Mouse (Mus musculus) natural killer cell, adult 2 months (primary cell): ENCODE results near the gene Zfp59.
"Not testable (repeated sequence)": the region's sequence is repeated elsewhere in the genome, so short reads cannot be mapped to it uniquely, and the experiment has no call there.

ENCODE experiments used
- DNase-seq, 2 experiments: peaks; one replicate each; pipeline ENCODE4 v3.0.0; 2022; ENCODE audit warnings: low spot score in 2 of 2

Zfp59 gene

DNA sequence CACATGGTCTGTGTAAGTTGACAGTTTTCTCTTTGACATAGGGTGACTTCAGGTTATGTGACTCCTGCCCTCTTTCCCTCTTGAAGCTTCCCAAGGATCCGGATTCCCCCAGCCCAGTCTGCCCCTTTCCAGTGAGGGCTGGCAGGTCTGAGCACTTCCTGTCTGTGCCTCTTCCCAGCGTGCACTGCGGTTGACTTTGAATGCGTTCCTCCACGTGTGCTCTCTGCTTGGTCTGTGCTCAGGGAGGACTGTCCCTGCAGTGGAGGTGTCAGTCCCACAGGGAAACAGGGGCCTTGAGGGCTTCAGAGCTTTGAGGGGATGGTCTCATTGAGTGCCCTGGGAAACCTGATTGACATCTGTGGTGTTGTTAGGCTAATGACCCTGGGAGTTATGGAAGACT is 24.2 kb downstream of the Zfp59 start:
- DNase-seq, result not testable (repeated sequence)

DNA sequence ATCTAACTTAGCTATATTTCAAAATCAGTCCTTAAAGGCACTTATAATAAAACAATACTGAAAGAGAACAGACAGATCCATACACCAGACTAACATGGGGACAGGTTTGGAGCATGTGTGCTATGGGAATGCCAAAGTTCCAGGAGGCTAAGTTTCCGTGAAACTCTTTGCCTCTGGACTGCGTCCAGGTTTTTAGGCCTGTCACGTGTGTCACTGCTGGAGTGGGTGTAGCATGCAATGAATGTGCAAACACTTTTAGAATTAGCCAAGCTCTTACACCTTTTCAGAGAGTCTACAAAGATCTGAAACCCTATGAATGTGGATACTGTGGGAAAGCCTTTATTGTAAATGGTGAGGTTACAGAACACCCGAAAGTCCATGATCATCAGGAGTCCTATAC is 43.3 kb downstream of the Zfp59 start:
- DNase-seq, result no peak

GRCm38 (mm10) chr7:27900601-27901000 is 62.2 kb downstream of the Zfp59 start:
- DNase-seq, result no peak

DNA sequence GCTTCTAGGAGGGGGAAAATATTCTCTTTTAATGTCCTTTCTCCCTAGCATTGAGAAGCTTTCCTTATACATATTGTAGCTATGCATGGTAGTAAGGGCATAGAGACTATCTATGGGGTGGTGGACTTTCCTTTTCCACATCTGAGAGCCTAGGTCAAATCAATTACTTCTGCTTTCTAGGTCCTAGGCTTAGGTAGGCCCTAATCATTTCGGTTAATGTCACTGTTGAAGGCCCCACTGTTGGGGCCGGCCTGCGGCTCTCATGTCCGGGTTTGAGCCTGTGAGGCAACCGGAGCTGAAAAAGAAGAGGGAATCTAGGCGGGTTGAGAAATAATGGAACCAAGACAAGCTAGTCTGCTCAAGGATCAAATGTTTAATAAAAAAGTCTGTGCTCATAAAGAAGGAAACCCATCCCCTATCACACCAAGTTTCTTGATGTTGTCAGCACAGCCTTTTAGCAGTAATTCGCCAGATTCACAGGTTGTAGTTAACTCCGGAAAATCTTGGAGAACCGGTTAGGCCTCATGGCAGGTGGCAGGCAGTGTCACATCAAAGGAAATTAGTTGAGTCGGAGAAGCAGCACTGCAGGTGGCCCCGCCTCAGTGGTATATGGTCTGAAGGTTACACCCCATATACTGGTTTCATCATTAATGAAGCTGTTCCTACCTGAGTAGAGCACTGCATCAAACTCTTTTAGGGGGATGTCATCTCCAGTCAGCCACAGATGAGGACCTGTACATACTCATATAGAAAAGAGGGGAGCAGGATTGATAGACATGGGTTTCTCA is 66.8 kb downstream of the Zfp59 start:
- no peak for DNase-seq
